Mouse (Mus musculus) midbrain, embryonic 14.5 days (tissue): Measurements from ENCODE around the gene Fam155a. TPM values are rescaled to one million over a fixed set of nuclear protein-coding genes. Genes with fewer than 3 reads are reported as not detected.

ENCODE experiments used
- ATAC-seq: fragments of 200-750 bp; cut with Nextera tagmentation; 2 replicates; pipeline ENCODE4 v1.8.0; 2017; ENCODE audit warnings: moderate number of reproducible peaks, moderate library complexity; ENCODE audit not compliant: low FRiP score, low TSS enrichment
- DNase-seq: peaks from one replicate; pipeline ENCODE4 v3.0.0-alpha.2; 2015
- H3K27ac ChIP-seq: fragments of 300-500 bp; sonication (generic); replicated peaks from 2 replicates; pipeline ENCODE4 v1.5.1; 2014; ENCODE audit warnings: mild to moderate bottlenecking, low read depth, low read length, moderate library complexity
- H3K27me3 ChIP-seq: fragments of 300-500 bp; sonication (generic); 2 replicates; pipeline ENCODE4 v1.6.1; 2014; ENCODE audit warnings: low read length, control low read depth, mixed read lengths; ENCODE audit not compliant: control insufficient read depth, insufficient read depth
- H3K36me3 ChIP-seq: fragments of 300-500 bp; sonication (generic); 2 replicates; pipeline ENCODE4 v1.6.1; 2014; ENCODE audit warnings: low read length, control low read depth; ENCODE audit not compliant: control insufficient read depth, insufficient read depth
- H3K4me1 ChIP-seq: fragments of 300-500 bp; sonication (generic); 2 replicates; pipeline ENCODE4 v1.6.1; 2014; ENCODE audit warnings: mild to moderate bottlenecking, antibody characterized with exemption, low read length, control low read depth; ENCODE audit not compliant: control insufficient read depth, insufficient read depth
- H3K4me2 ChIP-seq: fragments of 300-500 bp; sonication (generic); 2 replicates; pipeline ENCODE4 v1.6.1; 2014; ENCODE audit warnings: mild to moderate bottlenecking, low read length, moderate library complexity
- H3K4me3 ChIP-seq: fragments of 300-500 bp; sonication (generic); replicated peaks from 2 replicates; pipeline ENCODE4 v1.5.1; 2014; ENCODE audit warnings: low read depth, low read length
- H3K9ac ChIP-seq: fragments of 300-500 bp; sonication (generic); replicated peaks from 2 replicates; pipeline ENCODE4 v1.6.1; 2014; ENCODE audit warnings: mild to moderate bottlenecking, low read length, moderate library complexity
- H3K9me3 ChIP-seq: fragments of 300-500 bp; sonication (generic); 2 replicates; pipeline ENCODE4 v1.6.1; 2016; ENCODE audit warnings: low read length, control low read depth, mixed read lengths; ENCODE audit not compliant: control insufficient read depth
- WGBS: fragments of 180-500 bp; shearing (Covaris S2); extraction: QIAGEN DNeasy Blood & Tissue Kit; methylation state at CpG from one replicate; pipeline ENCODE4 v1.1.7; 2014; 5-methylcytosine and 5-hydroxymethylcytosine counted together
- microRNA-seq: library from miRNA; unstranded; fragments of <30 nt; microRNA quantifications from one replicate; pipeline ENCODE4, GENCODE M21; 2016
- polyA plus RNA-seq: library from polyadenylated mRNA; unstranded; fragments of >200 nt; fragmentation: Nextera tagmentation; extraction: Ambion mirVana; gene quantifications from 2 replicates; pipeline ENCODE4 v1.2.1, GENCODE M21; 2014

The Fam155a gene
- polyA plus RNA-seq, 1 experiment from 2014 or later: 30.2 TPM

DNA sequence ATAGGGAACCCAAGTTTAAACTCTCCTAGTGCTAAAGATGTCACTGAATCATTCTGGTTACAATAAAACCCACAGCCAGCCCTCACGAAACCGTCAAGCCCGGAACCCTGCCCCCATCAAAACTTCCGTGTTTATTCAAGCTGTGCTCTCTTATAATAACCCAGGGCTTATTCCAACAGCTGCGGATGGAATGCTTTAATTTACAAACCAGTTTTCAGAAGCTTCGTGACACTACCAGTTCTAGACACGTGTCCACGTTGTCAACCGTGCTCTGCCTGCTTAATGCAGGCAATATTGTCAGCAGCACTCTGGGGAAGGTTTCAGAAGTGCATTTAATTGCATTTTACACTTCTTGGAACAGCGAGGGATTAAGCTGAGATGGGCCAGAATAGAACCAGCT is 603.0 kb downstream of the Fam155a start:
- Histone ChIP-seq H3K9ac (no peak overlapping the region), H3K27ac (no peak overlapping the region), H3K9me3 (no peaks in the 10 kb centered on the region), H3K4me2 (no peak overlapping the region), H3K27me3 (no peaks in the 10 kb centered on the region), H3K4me3 (no peak overlapping the region), H3K36me3 (no peaks in the 10 kb centered on the region), H3K4me1 (no peaks in the 10 kb centered on the region)
- ATAC-seq (no peak), DNase-seq (peak; percentile 52)
- 50% methylated on average over 10 of the region's 10 CpGs for WGBS

DNA sequence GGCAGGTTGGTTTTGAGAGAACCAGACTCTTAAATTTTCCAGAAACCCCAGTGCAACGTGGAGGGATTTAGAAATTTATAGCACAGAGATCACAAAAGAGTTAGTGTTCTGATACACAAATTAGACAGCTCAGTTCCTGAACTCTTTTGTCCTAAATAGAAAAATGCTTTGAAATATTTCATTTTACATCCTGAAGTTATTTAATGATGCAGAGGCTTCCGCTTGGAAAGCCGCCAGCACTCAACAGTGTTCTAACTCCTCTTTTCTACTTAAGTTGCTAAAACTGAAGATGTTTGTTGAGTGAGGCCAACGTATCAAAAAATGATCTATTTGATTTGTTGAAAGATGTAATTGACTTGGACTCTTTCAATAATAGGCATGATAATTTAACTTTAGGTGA is 609.4 kb downstream of the Fam155a start:
- no peak overlapping the region for H3K4me3 ChIP-seq
- H3K9ac ChIP-seq: no peak overlapping the region
- H3K27me3 ChIP-seq: no peaks in the 10 kb centered on the region
- no peak overlapping the region for H3K27ac ChIP-seq
- no peaks in the 10 kb centered on the region for H3K9me3 ChIP-seq
- H3K36me3 ChIP-seq: no peaks in the 10 kb centered on the region
- peaks cover 31% of the 10 kb centered on the region for H3K4me1 ChIP-seq
- DNase-seq: no peak
- no peak overlapping the region for H3K4me2 ChIP-seq
- WGBS: 91% methylated on average over 4 of the region's 4 CpGs
- ATAC-seq: no peak

DNA sequence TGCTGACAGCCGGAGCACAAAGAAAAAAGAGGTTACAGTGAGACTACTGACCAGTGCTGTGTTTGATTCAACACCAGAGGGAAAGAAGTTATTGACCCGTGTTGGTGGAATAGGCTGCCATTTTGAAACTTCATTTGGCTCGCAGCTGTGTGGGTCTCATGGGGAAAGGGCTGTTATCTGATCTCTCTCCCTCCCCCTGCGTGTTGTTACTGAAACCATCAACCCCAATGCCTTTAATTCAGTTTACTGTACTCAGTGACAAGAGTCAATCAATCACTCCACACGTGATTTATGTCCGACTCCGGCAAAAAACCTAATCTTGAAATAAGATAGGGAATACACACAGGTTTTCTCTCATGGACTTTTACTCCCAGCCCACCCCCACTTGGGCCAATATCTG is 611.6 kb downstream of the Fam155a start:
- Histone ChIP-seq H3K27ac (peak overlapping the region; percentile 78), H3K27me3 (no peaks in the 10 kb centered on the region), H3K9ac (no peak overlapping the region), H3K4me2 (no peak overlapping the region), H3K4me1 (peaks cover 31% of the 10 kb centered on the region), H3K9me3 (no peaks in the 10 kb centered on the region), H3K4me3 (no peak overlapping the region), H3K36me3 (no peaks in the 10 kb centered on the region)
- DNase-seq (no peak), ATAC-seq (no peak)
- 62% methylated on average over 7 of the region's 7 CpGs for WGBS

DNA sequence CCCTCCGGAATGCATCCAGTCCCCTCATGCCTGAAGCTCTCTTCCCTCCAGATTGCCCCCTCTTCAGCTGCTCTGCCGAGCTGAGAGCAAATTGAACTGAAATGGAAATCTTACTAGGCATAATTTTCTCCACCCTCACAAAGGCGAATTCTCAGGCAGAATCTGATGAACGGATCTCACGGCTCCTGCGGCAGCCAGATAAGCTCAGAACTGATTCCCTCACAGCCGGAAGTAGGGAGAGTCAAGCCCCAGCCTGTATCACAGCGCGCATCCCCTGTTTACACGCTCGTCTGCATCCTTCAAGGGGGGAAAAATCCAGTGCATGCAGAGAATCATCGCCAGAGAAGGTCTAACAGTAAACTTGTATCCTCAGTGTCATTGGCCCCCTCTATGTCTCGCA is 612.3 kb downstream of the Fam155a start:
- Histone ChIP-seq H3K9me3 (no peaks in the 10 kb centered on the region), H3K9ac (peak overlapping the region; percentile 36; the same call in 1 of the 2 replicates), H3K4me2 (peak overlapping the region; percentile 31), H3K4me1 (peaks cover 31% of the 10 kb centered on the region), H3K36me3 (no peaks in the 10 kb centered on the region), H3K4me3 (no peak overlapping the region), H3K27ac (peak overlapping the region; percentile 78), H3K27me3 (no peaks in the 10 kb centered on the region)
- 32% methylated on average over 13 of the region's 13 CpGs for WGBS
- ATAC-seq (peak; percentile 55), DNase-seq (peak; percentile 71)

DNA sequence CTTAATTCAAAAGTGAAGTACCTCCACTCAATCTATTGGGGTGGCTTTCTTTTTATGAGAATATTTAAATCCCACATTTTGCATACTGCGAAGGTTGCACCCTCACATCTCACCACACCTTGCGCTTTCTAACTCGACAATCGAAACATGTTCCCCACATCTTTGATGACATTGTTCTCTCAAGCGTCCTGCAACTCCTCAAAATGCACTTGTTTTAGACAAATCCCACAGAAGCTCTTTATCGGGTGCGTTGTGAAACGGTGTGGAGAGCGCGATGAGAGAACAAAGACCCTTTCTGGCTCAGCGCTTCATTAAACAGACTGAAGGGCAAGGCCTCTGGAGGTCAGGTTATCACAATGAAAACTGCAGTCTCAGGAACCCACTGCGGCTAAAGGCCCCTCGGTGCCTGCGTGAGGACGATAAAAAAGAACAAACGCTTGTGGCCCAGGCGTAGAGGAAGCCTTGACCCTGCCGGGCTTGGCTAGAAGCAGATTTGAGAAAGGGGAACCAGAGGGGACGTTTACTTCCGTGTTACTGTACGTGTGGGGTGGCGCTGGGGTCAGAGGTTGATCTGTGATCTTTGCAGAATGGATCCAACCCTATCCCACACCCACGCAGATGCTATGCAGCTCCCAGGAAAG is 613.7 kb downstream of the Fam155a start:
- DNase-seq: peak; percentile 62
- ATAC-seq: no peak; the same call in 1 of the 2 replicates
- peak overlapping the region; percentile 63 for H3K27ac ChIP-seq
- no peaks in the 10 kb centered on the region for H3K9me3 ChIP-seq
- H3K9ac ChIP-seq: 0 out of 2 replicates have a peak overlapping the region, but pooled peaks have one; percentile 2
- peak overlapping the region; percentile 16; the same call in 1 of the 2 replicates for H3K4me2 ChIP-seq
- peaks cover 31% of the 10 kb centered on the region for H3K4me1 ChIP-seq
- H3K27me3 ChIP-seq: no peaks in the 10 kb centered on the region
- H3K4me3 ChIP-seq: no peak overlapping the region
- H3K36me3 ChIP-seq: no peaks in the 10 kb centered on the region
- 6% methylated on average over 23 of the region's 23 CpGs for WGBS

Small RNA genes within 50 kb of the gene (microRNA-seq; reads per million reads assigned to microRNA genes)
- not detected for gene Gm47312

Other genes with a start within 250 kb of the Fam155a start
- not detected in 2 replicates for gene Gm10217, start 93.1 kb upstream of the Fam155a start, polyA plus RNA-seq
- gene Lig4, start 206.5 kb upstream of the Fam155a start, polyA plus RNA-seq: 7.4 and 13.5 TPM in 2 replicates
- gene Abhd13, start 206.5 kb upstream of the Fam155a start, polyA plus RNA-seq: 12.5 and 20.0 TPM in 2 replicates
- gene Tnfsf13b, start 235.3 kb upstream of the Fam155a start, polyA plus RNA-seq: 0.12 and 0.18 TPM in 2 replicates